Mouse (Mus musculus): ENCODE data around the gene Foxa2. TPM values are rescaled to one million over a fixed set of nuclear protein-coding genes. Genes with fewer than 3 reads are reported as not detected.

Foxa2 gene
- polyA plus RNA-seq, 1 experiment = 16.6 TPM

DNA sequence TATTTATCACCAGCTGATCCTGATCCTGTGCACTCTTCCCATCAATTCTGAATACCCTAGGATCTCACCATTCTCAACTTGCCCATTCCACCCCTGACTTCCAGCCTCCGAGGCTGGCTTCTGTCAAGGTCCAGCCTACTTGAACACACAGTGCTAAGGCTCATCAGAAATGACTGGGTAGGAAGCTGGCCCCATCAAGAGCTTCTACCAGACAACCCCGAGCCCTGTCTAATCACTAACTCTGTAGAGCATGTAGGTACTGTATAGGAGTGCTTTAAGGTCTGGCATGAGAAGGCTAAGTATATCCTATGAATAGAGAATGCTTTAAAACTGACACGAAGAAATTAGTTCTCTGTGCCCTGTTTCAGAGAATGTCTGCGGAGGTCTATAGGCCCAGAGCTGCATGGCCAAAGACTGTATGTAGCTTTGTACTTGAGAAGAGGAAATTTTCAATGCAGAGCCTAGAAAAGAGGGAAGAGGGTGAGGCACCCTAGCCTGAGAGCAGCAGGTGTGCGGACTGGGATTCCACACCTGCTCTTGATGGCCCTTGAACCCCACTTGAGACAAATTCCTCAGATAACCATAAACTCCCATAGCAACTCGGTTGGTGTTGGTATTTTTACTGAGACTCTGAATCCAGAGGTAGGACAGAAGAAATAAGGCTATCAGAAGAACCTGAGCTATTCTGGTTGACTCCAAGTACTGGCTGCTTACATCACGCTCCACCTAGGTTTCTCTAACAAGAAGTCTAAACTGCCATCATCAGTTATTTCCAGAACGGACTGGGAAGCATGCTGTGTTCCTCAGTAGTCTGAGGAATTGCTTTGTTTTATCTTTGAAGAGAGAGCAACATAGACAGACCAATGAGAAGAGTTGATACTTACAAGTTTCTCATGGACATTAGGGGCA, 28.7 kb downstream of the Foxa2 start:
- TF ChIP-seq POLR2A (IDR thresholded peaks at IDR 0.05; ENCODE audit: low read depth, low read length) (no peak), CTCF (IDR thresholded peaks at IDR 0.05; ENCODE audit: extremely low read depth, insufficient read length, insufficient replicate concordance, low read depth, low read length) (no peak)
- Histone ChIP-seq H3K4me3 (ENCODE audit: low read depth, low read length) (no peak overlapping the region), H3K36me3 (ENCODE audit: control insufficient read depth, insufficient read depth, low read length) (no peaks in the 10 kb centered on the region), H3K27me3 (ENCODE audit: control insufficient read depth, insufficient read depth, low read length) (no peaks in the 10 kb centered on the region), H3K4me1 (ENCODE audit: control insufficient read depth, insufficient read depth, insufficient read length, low read length) (no peaks in the 10 kb centered on the region), H3K27ac (ENCODE audit: insufficient read depth, low read depth, low read length) (no peak overlapping the region)
- WGBS = 51% methylated on average over 8 of the region's 8 CpGs

DNA sequence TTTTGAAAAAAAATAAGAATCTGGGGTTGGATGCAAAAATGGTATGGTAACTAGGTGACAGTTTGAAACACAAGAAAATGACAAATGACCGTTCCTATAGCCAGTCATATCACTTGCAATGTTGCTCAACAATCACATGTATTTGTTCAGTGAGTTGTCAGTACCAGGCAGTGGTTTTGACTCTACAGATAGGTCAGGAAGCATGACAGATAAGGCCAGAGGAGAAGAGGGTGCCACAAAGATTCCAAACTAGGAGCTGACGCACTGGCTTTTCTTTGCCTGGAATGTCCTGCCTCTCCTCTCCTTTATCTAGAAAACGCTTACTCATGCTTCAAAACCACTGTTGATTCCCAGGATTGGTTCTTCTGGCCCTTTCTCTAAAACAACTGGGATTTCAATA, 33.4 kb downstream of the Foxa2 start:
- Histone ChIP-seq H3K27me3 (ENCODE audit: control insufficient read depth, insufficient read depth, low read length) (no peaks in the 10 kb centered on the region), H3K36me3 (ENCODE audit: control insufficient read depth, insufficient read depth, low read length) (no peaks in the 10 kb centered on the region), H3K4me1 (ENCODE audit: control insufficient read depth, insufficient read depth, insufficient read length, low read length) (no peaks in the 10 kb centered on the region), H3K4me3 (ENCODE audit: low read depth, low read length) (no peak overlapping the region), H3K27ac (ENCODE audit: insufficient read depth, low read depth, low read length) (no peak overlapping the region)
- no peak for TF ChIP-seq CTCF (IDR thresholded peaks at IDR 0.05; ENCODE audit: extremely low read depth, insufficient read length, insufficient replicate concordance, low read depth, low read length)
- TF ChIP-seq POLR2A (IDR thresholded peaks at IDR 0.05; ENCODE audit: low read depth, low read length) = no peak
- 84% methylated on average over 3 of the region's 3 CpGs for WGBS

DNA sequence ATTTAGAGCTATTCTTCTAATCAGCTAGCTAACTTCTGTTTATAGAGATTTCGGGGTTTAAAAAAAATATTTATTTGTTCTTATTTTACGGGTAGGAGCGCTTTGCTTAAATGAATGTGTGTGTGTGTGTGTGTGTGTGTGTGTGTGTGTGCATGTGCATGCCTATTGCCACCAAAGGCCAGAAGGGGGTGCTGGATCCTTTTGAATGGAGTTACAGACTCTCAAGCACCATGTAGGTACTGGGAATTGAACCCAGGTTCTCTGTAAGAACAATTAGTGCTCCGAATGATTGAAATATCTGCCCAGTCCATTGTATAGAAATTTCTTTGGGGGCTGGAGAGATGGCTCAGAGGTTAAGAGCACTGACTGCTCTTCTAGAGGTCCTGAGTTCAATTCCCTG, 37.7 kb downstream of the Foxa2 start:
- Histone ChIP-seq H3K27ac (ENCODE audit: insufficient read depth, low read depth, low read length) (no peak overlapping the region), H3K27me3 (ENCODE audit: control insufficient read depth, insufficient read depth, low read length) (no peaks in the 10 kb centered on the region), H3K4me1 (ENCODE audit: control insufficient read depth, insufficient read depth, insufficient read length, low read length) (no peaks in the 10 kb centered on the region; the same call in 1 of the 2 replicates), H3K4me3 (ENCODE audit: low read depth, low read length) (no peak overlapping the region), H3K36me3 (ENCODE audit: control insufficient read depth, insufficient read depth, low read length) (no peaks in the 10 kb centered on the region)
- 96% methylated on average over 4 of the region's 4 CpGs for WGBS
- TF ChIP-seq POLR2A (IDR thresholded peaks at IDR 0.05; ENCODE audit: low read depth, low read length) (no peak), CTCF (IDR thresholded peaks at IDR 0.05; ENCODE audit: extremely low read depth, insufficient read length, insufficient replicate concordance, low read depth, low read length) (no peak)

DNA sequence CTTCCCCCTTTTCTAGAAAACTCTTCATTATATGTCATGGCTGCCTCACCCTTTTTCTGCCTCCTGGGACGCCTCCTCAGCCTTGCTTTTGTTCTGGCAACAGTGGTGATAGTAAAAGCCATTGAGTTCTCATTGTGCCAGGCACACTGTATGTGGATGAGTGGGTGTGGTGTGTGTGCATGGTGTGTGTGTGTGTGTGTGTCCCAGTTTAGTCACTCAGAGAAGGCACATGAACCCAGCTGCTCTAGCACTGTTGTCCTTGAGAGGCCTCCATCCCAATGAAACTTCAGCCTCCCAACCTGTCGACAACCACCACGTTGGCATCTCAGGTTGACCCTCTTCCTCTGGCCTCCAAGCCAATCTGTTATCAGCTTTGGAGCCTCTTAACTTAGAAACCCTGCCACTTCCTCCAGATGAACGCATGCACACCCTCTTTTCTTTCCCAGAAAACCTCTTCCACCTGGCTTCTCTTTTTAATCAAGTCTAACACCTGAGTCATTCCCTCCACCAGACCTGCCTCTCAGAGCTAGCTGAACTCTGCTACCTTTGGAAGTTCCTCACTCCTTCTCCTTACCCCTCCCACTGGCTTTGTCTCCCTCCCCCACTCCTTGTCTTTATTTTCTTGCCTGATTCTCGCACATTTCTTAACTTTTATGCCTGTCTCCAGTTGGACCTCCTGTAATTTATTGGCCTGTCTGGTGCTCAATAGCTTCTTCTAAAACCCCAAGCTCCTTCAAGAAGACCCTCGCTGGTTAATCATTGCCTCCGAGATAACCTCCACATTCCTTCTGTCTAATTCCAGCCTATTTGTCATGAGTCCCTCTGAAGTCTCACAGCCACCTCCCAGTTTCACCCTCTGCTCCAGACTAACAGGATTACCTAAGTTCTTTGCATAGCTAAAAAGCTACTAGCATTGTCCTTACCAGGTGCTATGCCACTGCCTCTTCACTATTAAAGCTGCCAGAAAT, 41.9 kb downstream of the Foxa2 start:
- WGBS = 30% methylated on average over 7 of the region's 7 CpGs
- Histone ChIP-seq H3K27ac (ENCODE audit: insufficient read depth, low read depth, low read length) (no peak overlapping the region), H3K27me3 (ENCODE audit: control insufficient read depth, insufficient read depth, low read length) (no peaks in the 10 kb centered on the region), H3K4me3 (ENCODE audit: low read depth, low read length) (no peak overlapping the region), H3K36me3 (ENCODE audit: control insufficient read depth, insufficient read depth, low read length) (no peaks in the 10 kb centered on the region), H3K4me1 (ENCODE audit: control insufficient read depth, insufficient read depth, insufficient read length, low read length) (no peaks in the 10 kb centered on the region; the same call in 1 of the 2 replicates)
- TF ChIP-seq CTCF (IDR thresholded peaks at IDR 0.05; ENCODE audit: extremely low read depth, insufficient read length, insufficient replicate concordance, low read depth, low read length) (no peak), POLR2A (IDR thresholded peaks at IDR 0.05; ENCODE audit: low read depth, low read length) (no peak)

DNA sequence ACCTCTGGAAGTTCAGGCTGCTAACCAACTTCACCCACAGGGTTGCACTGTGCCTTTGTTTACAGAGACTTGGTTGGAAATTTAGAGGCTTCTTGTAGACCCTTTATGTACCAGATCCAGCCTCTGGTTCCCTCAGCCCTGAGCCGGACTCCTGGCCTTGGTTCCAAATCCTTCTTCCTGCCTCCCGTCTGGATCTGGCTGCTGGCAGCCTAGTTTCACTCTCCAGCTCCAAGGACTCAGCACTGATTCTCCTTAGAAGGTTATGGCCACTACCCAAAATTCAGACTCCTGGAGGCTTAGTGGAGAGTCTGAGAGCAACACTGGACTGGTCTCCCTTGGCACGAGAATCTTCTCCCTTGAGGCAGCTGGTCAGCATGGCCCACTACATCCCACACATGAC, 43.3 kb downstream of the Foxa2 start:
- no peak overlapping the region for H3K27ac ChIP-seq (ENCODE audit: insufficient read depth, low read depth, low read length)
- H3K4me1 ChIP-seq (ENCODE audit: control insufficient read depth, insufficient read depth, insufficient read length, low read length) = no peaks in the 10 kb centered on the region; the same call in 1 of the 2 replicates
- H3K27me3 ChIP-seq (ENCODE audit: control insufficient read depth, insufficient read depth, low read length) = no peaks in the 10 kb centered on the region
- no peak overlapping the region for H3K4me3 ChIP-seq (ENCODE audit: low read depth, low read length)
- 81% methylated on average over 3 of the region's 3 CpGs for WGBS
- TF ChIP-seq POLR2A (IDR thresholded peaks at IDR 0.05; ENCODE audit: low read depth, low read length) (no peak), CTCF (IDR thresholded peaks at IDR 0.05; ENCODE audit: extremely low read depth, insufficient read length, insufficient replicate concordance, low read depth, low read length) (no peak)
- H3K36me3 ChIP-seq (ENCODE audit: control insufficient read depth, insufficient read depth, low read length) = no peaks in the 10 kb centered on the region

DNA sequence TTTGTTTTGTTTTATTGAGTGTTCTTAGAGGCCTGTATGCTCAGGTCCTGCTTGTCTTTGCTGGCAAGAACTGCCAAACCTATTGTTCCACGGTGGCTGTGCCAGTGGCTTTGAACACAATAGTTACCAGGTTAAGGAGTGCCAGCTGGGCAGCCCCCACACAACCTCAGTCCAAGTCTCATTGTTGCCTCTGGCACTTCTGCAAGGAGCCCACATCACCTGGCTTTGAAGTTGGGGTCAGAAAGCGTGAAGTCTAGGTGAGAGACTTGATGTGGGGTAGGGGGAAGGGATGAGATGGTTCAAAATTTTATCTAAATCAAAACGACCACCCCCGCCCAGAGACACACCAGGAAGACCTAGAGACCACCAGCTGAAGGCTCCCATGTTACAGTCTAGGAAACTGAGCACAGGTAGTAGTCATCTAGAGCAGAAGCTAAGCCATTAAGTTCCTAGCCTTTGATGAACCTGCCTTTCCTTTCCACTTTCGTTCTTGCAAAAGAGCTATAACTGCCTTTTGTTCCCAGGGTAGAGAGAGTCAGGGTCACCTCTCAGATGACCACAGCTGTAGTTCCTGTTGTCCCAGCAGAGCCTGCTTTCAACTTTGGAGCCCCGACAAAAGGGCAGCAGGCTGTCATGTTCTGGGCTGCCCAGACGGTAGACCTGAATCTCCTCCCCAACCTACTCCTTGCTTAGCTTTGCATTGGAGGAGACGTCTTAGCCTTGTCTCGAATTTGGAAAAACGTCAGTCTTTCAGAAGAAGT, 48.4 kb downstream of the Foxa2 start:
- H3K27me3 ChIP-seq (ENCODE audit: control insufficient read depth, insufficient read depth, low read length) = no peaks in the 10 kb centered on the region
- TF ChIP-seq CTCF (IDR thresholded peaks at IDR 0.05; ENCODE audit: extremely low read depth, insufficient read length, insufficient replicate concordance, low read depth, low read length) (no peak), POLR2A (IDR thresholded peaks at IDR 0.05; ENCODE audit: low read depth, low read length) (no peak)
- H3K4me3 ChIP-seq (ENCODE audit: low read depth, low read length) = no peak overlapping the region
- WGBS = 70% methylated on average over 10 of the region's 10 CpGs
- H3K4me1 ChIP-seq (ENCODE audit: control insufficient read depth, insufficient read depth, insufficient read length, low read length) = peaks cover 2% of the 10 kb centered on the region; the same call in 1 of the 2 replicates
- H3K36me3 ChIP-seq (ENCODE audit: control insufficient read depth, insufficient read depth, low read length) = no peaks in the 10 kb centered on the region
- no peak overlapping the region for H3K27ac ChIP-seq (ENCODE audit: insufficient read depth, low read depth, low read length)

Measured in small intestine, adult 2 months (tissue).